Mouse (Mus musculus) common myeloid progenitor, adult 5-6 weeks (primary cell): ENCODE measurements at regions not wholly inside any gene's neighbourhood (a gene's known extent, or its start where the extent isn't known, plus 50 kb on each side); places are given as distances from the start of the nearest gene placed in this dataset.
"Not testable (repeated sequence)": the region's sequence is repeated elsewhere in the genome, so short reads cannot be mapped to it uniquely, and the experiment has no call there.

Experiments
- ATAC-seq: replicated peaks from 2 replicates; pipeline ENCODE4 v1.8.0; 2016; ENCODE audit warnings: low read depth, mild to moderate bottlenecking, moderate TSS enrichment, inconsistent platforms; ENCODE audit not compliant: poor library complexity, severe bottlenecking

DNA sequence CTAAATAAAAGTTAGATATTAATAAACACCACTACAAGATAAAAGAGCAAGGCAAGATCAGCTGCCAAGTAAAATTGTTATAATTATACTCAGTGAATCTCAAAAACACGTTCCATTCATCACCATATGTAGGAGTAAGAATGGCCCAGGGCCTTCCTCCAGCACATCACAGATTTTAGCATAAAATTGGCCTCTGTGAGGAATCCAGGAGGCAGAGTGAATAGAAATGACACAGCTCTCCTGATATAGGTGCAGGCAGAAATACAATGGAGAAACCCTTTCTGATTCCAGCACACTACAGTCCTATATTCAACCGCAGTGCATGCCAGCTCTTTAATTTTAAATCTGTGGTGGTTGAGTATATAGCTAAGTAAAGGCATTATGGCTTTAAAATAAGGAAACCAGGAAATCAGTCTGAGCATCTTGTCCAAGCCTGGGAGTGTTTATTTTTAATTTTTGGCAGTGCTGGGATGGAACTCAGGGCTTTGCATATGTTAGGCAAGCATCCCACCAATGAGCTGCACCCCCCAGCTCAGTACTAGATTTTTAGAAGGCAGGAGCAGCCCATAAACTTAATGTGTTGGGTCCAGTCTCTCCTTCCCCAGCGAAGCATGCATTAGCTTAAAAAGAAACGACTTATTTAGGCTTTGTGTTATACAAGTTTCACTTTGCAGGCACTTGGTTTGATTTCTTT, 158.3 kb upstream of the Ptprz1 start:
- ATAC-seq, result no peak

DNA sequence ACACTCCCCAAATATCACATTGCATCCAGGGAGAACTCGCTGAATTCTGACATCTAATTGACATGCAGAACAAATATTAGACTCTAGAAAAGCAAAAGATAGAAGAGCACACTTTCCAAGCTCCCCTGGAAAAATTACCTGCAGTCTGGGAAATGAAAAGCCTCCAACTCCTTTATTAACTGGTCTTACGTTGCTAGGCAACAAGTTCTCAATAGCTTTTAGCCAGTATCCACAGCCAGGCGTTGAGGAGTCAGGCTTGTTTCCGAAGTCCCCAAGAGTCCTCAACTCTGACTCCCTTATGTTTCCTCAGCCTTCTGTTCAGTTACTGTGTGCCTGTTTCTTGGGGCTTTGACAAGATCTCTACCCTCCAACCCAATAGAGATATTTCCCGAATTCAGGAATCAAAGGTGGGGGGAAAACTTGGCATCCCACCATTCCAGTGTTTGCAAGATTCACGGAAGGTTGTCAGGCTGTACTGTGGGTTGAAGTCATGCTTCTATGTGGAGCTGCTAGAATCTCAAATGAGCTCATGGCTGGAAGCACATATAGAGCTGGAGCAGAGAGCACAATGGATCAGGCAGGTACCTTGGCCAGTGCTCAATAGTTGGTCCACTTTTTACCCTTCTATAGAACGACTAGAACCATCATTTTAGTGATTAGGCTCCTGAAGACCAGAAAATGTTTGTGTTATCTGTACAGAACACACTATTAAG, 159.0 kb upstream of the Ptprz1 start:
- ATAC-seq, result no peak

- ATAC-seq, result no peak
These were observed 177.1 kb upstream of the Ptprz1 start for GRCm38 (mm10) chr6:22698187-22698586.

- no peak for ATAC-seq
These were observed 186.6 kb upstream of the Ptprz1 start for GRCm38 (mm10) chr6:22688678-22689126.

DNA sequence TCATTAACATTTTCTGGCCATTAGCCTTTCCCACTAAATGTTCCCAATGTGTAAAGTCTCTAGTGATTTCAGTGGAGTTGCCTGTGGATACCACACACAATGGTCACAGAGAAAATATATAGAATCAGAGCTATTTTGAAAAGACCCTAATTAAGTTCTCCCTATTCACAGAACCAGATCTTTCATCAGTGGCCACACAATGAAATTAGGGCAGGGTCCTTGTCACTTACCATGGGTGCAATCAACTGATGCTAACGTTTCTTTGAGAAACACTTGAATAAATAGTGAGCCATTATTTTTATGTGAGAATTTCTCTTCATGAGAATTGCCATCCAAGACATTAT, 200.7 kb upstream of the Ptprz1 start:
- ATAC-seq, result no peak

- ATAC-seq, result no peak
These were observed 201.2 kb upstream of the Ptprz1 start for GRCm38 (mm10) chr6:22673919-22674585.

DNA sequence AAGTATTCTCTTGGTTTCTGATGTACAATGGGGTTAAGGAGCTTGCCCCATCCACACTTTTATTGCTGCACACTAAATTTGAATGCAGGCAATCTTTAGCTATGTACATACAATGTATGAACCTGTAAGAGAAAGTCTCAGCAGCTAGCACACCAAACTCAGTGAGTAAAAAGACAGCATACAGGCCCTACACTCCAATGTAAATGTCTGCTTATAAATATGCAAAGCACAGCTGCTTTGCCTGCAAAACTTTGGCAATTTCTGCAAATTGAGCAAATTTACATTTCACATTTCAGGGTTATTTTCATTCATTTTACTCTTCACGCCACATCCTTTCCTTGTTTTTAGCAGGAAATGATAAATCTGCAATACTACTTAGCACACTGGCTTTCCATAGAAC, 203.8 kb upstream of the Ptprz1 start:
- ATAC-seq, result no peak

DNA sequence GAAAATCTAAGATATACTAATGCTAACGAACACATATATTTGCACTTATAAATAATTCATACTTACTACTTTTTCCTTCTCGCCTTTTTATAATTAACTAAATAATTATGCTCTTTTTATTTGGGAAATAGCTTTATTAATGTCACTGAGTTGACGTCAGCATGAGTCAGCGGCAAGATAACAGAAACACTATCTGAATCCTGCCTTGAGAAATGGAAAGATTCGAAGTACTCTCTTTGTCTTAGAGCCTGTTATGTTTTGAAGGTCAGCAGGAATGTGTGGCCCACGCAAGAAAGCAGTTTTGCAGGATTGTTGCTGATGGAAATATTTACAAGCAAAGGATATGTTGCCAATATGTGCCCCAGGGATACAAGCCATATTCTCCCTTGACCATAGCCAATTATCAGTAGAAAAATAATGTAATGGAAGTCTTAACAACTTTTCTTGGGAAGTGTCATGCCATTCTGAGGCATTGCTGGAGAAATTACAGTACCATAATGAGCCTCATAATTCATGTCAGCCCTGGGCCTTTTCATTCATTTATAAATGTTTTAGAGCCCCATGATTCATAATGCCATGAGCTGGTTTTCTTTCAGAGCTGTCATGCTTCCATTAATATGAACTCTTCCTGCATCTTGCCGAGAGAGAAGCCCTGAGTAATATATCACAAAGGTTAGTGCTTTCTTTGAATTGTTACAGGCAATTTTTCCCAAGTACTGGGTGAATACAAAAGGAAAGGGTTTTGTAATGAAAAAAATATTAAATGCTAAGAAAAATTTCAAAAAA, 206.9 kb upstream of the Ptprz1 start:
- ATAC-seq, result no peak

GRCm38 (mm10) chr6:22657401-22657800, 217.9 kb upstream of the Ptprz1 start:
- not testable (repeated sequence) for ATAC-seq

DNA sequence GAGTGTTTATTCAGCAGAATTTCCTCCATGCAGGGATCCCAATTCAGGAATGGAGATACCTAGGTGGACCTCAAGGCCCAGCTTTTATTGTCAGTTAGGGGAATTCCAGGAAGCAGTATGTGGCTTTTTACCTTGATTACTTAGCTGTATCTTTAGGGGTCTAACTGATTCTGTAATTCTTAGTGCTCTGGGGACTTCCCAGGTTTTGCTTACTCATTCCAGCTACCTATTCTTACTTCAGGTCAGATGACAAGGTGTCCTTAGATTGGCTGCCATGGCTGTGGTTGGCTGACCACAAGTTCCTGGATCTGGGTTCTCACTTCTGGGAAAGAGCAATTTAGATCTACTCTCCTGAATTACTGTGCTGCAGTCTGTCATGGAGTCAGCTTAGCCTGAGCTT, 235.2 kb upstream of the Ptprz1 start:
- ATAC-seq, result no peak

DNA sequence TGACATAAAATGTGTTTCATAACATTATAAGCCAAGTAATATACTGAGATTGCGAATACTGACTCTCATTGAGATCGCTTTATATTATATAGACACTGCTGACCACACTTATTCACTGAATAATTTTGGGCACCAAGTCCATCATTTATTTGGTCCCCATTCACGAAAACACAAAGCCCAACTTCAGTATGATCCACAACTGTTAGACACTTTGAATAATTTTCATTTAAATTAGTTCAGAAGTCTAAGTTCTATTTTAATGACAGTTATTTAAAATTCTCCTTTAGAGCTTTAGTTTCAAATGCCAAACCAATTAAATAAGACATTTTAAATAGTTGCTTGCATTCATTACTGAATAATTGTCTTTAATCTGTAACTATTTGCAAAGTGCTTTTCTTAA, 240.2 kb upstream of the Ptprz1 start:
- ATAC-seq, result no peak

DNA sequence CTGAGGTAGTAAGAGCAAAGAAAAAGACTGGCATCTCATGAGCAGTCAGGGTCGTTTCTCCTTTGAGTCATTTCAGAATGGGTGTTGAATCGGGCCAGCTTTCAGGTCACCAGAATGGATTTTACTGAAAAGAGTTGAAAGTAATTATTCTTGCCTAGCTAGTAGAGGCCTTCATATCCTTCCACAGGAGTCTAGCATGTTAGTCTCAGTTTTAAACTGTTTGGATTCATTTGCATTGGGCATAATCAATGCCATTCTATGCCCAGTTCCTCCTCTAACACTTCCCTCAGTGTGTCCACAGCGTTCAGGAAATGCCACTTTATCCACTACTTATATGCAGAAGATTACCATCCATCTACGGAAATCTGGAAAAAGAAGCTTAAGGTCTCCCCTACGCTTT, 240.6 kb upstream of the Ptprz1 start:
- no peak for ATAC-seq

DNA sequence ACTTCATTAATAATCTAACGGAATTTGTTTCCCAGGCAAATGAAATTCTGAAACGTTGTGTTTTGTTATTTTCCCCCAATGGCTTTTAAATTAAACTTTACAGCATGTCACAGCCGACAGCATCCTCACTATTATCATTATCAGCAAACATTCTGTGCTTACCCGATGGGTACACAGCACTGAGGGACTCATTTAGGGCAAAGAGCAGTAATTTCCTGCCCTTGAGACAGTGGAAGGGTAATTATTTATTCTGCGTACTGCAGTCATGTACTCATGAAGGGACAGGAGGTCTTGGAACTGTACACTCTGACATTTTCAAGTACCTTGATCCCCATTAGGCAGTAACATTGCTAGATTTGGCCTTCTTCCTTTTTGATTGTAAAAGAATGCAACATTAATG, 235.5 kb upstream of the Fam3c start:
- no peak for ATAC-seq

DNA sequence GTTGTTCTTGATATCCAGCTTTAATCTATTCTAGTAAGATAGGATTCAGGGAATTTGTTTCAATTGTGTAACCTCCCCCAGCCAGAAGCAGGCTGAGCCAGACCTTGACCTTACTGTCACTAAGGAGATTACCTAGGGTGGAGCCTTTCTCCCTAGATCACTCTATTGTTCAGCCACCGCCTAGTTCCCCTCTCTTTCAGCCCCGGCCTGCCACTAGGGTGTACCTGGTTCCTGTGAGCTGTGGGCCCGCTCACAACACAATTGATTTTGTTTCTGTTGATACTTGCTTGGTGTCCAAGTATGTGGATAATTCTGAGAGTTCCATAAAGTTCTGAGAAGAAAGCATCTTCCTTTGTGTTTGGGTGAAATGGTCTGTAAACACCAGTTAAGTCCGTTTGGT, 228.8 kb upstream of the Fam3c start:
- ATAC-seq, result no peak

DNA sequence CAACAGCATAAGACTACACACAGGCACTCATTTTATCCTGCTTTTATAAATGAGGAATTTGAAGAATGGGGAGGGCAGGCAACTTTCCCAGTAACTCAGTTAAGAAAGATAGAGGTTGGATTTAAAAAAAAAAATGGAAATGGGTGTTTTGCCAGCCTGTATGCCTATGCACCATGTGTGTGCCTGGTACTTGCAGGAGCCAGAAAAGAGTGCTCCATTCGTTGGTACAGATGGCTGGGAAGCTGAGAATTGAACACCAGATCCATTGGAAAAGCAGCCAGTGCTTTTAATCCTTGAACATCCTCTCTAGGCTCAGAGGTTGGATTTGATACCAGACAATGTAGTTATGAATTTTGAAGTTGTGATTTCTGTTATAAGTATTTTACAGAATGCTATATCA, 216.9 kb upstream of the Fam3c start:
- no peak for ATAC-seq

DNA sequence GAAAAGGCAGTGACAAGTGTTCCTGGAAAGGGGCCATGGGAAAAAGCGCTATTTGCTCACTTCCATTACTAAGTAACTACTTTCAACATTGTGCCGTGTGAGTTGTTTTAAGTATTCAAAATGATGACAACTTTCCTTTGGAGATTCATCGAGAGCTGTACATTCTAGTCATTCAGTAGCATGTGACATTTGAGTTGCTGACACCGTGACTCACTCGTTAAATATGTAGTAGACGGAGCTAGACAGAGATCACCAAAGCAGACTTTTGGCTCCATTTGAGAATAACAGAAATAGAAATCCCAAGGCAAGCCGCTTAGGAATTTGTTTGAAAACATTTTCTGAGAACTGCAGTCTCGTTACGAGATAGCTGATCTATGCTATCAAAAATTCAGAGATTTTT, 211.8 kb upstream of the Fam3c start:
- no peak for ATAC-seq

DNA sequence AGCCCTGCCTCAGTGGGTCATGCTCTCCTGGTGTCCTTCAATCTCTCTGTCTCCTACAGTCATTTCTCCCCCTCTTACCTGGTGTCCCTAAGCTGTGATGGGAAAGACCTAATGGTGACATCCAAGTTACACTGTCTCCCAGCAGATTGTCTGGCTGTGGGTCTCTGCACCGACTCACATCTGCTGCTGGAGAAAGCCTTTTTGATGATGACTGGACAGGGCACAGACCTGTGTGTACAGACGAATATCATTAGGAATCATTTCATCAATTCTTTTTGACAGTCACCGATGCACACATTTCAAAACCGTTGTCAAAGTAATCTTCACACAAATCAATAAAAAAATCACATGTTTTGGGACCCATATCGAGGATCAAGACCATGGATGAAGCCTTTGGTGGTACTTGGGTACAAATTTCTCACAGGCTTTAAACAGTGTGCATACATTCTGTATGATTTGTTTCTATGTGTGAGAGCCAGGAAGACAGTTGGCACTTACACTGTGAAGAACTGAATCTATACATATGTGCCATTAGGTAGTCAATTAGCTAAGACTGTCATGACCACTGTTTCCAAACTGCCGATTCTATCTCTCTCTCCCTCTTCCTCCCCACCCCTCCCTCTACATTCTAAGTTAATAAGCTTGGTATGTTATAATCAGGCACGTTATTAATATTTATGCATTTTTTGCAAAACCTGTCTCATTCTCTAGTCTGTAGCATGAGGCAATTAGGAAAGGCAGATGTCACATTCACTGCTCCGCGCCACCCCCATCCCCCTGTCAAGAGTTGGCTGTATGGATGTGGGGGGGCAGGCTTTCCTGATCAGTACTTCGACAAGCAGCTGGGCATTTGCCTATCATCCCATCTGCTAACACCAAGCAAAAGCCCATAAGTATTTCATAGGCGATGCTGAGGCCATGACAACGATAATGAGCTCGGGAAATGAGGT, 192.5 kb upstream of the Fam3c start:
- no peak for ATAC-seq

DNA sequence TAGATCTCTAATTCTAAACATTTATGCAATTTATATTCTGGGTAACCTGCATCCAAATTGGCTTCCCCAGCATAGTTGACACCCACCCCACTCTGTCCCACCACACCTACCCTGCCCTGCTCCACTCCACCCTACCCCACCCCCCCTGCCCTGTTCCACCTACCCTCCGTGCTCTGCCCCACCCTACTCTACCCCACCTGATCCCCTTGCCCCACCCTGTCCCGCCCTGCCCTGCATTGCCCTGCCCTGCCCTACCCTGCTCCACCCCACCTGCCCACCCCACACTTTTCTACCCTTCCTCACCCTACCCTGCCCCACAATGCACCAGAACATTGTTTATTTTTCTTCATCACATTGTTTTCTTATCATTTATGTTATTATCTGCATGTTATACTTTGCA, 185.6 kb upstream of the Fam3c start:
- no peak for ATAC-seq

GRCm38 (mm10) chr6:22538254-22538653, 182.2 kb upstream of the Fam3c start:
- ATAC-seq, result no peak

DNA sequence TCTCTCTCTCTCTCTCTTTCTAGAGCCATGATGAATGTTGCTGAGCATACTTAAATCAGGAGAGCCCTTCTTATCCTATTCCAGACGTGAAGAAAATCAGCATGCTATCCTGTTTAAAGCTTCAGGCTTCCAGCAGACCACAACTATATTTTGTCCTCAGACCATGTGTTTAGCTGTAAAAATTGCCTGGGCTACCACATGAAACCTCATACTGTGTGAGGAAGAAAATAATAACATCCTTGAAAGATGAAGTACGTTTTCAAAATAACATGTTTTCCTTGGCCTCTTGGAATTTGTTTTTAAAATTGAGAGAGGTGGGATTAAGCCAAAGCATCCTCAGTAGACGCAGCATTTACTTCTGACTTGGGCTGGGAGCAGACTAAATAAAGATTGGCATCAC, 168.3 kb upstream of the Fam3c start:
- ATAC-seq, result no peak
